Mouse (Mus musculus) spleen, adult 2 months (tissue): ENCODE data around the gene Alox12b.

Experiments used
- CTCF ChIP-seq: fragments of 200-500 bp; IDR thresholded peaks from 2 replicates; pipeline ENCODE4 v1.5.1; 2011; ENCODE audit warnings: mild to moderate bottlenecking, inconsistent platforms; ENCODE audit not compliant: insufficient read depth, insufficient read length, insufficient replicate concordance; ENCODE audit errors: extremely low read depth
- POLR2A ChIP-seq: fragments of 200-500 bp; IDR thresholded peaks from 2 replicates; pipeline ENCODE4 v1.6.1; 2011; ENCODE audit warnings: low read depth, low read length, inconsistent platforms

DNA sequence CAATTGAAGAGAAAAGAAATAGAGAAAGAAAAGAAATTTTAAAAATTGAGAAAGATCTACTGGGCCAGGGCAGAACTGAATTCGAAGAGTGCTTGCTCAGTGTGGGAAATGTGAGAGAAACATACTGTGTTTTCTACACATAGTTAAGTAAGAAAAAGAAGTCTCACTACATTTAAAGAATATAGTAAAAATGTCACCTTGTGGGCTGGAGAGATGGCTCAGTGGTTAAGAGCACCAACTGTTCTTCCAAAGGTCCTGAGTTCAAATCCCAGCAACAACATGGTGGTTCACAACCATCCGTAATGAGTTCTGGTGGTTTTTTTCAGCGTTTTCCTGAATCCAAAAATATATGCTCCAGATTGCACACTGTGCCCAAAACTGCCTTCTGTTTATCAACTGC, 21.7 kb downstream of the Alox12b start:
- no peak for TF ChIP-seq POLR2A
- TF ChIP-seq CTCF = no peak
